Mouse (Mus musculus) kidney, embryonic 16.5 days (tissue): ENCODE measurements at regions not wholly inside any gene's neighbourhood (a gene's known extent, or its start where the extent isn't known, plus 50 kb on each side); places are given as distances from the start of the nearest gene placed in this dataset.
A peak's percentile ranks its signal among the peaks of the same experiment; 100 is the strongest.

Experiments used
- ATAC-seq: fragments of 200-750 bp; cut with Nextera tagmentation; 2 replicates; pipeline ENCODE4 v1.8.0; 2017; ENCODE audit warnings: moderate TSS enrichment; ENCODE audit not compliant: low FRiP score, low TSS enrichment
- H3K27ac ChIP-seq: fragments of 300-500 bp; sonication (generic); 2 replicates; pipeline ENCODE4 v1.5.1; 2014; ENCODE audit warnings: low read length
- H3K27me3 ChIP-seq: fragments of 300-500 bp; sonication (generic); 2 replicates; pipeline ENCODE4 v1.6.1; 2014; ENCODE audit warnings: low read length, control low read depth, mixed read lengths; ENCODE audit not compliant: insufficient read depth
- H3K36me3 ChIP-seq: fragments of 300-500 bp; sonication (generic); 2 replicates; pipeline ENCODE4 v1.6.1; 2014; ENCODE audit warnings: low read length, control low read depth, mixed read lengths; ENCODE audit not compliant: insufficient read depth
- H3K4me1 ChIP-seq: fragments of 300-500 bp; sonication (generic); 2 replicates; pipeline ENCODE4 v1.6.1; 2014; ENCODE audit warnings: low read length, control low read depth, mixed read lengths; ENCODE audit not compliant: insufficient read depth
- H3K4me2 ChIP-seq: fragments of 300-500 bp; sonication (generic); replicated peaks from 2 replicates; pipeline ENCODE4 v1.6.1; 2014; ENCODE audit warnings: low read depth, low read length
- H3K4me3 ChIP-seq: fragments of 300-500 bp; sonication (generic); 2 replicates; pipeline ENCODE4 v1.5.1; 2014; ENCODE audit warnings: mild to moderate bottlenecking, low read length
- H3K9ac ChIP-seq: fragments of 300-500 bp; sonication (generic); replicated peaks from 2 replicates; pipeline ENCODE4 v1.6.1; 2014; ENCODE audit warnings: low read length
- H3K9me3 ChIP-seq: fragments of 300-500 bp; sonication (generic); 2 replicates; pipeline ENCODE4 v1.6.1; 2016; ENCODE audit warnings: low read length, control low read depth
- WGBS: fragments of 180-500 bp; shearing (Covaris S2); extraction: QIAGEN DNeasy Blood & Tissue Kit; methylation state at CpG from one replicate; pipeline ENCODE4 v1.1.7; 2014; 5-methylcytosine and 5-hydroxymethylcytosine counted together

GRCm38 (mm10) chr9:90823574-90824280 is 538.5 kb upstream of the Zic4 start:
- Histone ChIP-seq H3K4me2 (no peak overlapping the region), H3K9me3 (no peaks in the 10 kb centered on the region), H3K4me1 (no peaks in the 10 kb centered on the region), H3K27ac (no peak overlapping the region), H3K27me3 (no peaks in the 10 kb centered on the region), H3K36me3 (no peaks in the 10 kb centered on the region), H3K4me3 (no peak overlapping the region), H3K9ac (no peak overlapping the region)
- WGBS = 81% methylated on average over 4 of the region's 4 CpGs
- 0 out of 2 replicates have a peak, but pooled peaks have one; percentile 9 for ATAC-seq

GRCm38 (mm10) chr9:90827474-90827873 is 534.7 kb upstream of the Zic4 start:
- Histone ChIP-seq H3K4me3 (no peak overlapping the region), H3K27me3 (no peaks in the 10 kb centered on the region), H3K9ac (no peak overlapping the region), H3K4me1 (no peaks in the 10 kb centered on the region), H3K27ac (no peak overlapping the region), H3K9me3 (no peaks in the 10 kb centered on the region), H3K4me2 (no peak overlapping the region), H3K36me3 (no peaks in the 10 kb centered on the region)
- ATAC-seq = no peak
- WGBS = 88% methylated on average over 3 of the region's 3 CpGs

- WGBS = 57% methylated on average over 5 of the region's 5 CpGs
- ATAC-seq = no peak
Measured at GRCm38 (mm10) chr9:90828701-90829100, 533.5 kb upstream of the Zic4 start.

GRCm38 (mm10) chr9:90830704-90831103 is 531.5 kb upstream of the Zic4 start:
- H3K9ac ChIP-seq = no peak overlapping the region
- WGBS = 63% methylated on average over 4 of the region's 4 CpGs
- no peak for ATAC-seq
- H3K27me3 ChIP-seq = no peaks in the 10 kb centered on the region
- H3K36me3 ChIP-seq = no peaks in the 10 kb centered on the region
- no peak overlapping the region for H3K27ac ChIP-seq
- no peak overlapping the region for H3K4me3 ChIP-seq
- H3K4me2 ChIP-seq = no peak overlapping the region
- H3K4me1 ChIP-seq = no peaks in the 10 kb centered on the region
- no peaks in the 10 kb centered on the region for H3K9me3 ChIP-seq

More at GRCm38 (mm10) chr9:90828701-90829100, 533.5 kb upstream of the Zic4 start:
- Histone ChIP-seq H3K4me1 (no peaks in the 10 kb centered on the region), H3K36me3 (no peaks in the 10 kb centered on the region), H3K27me3 (no peaks in the 10 kb centered on the region), H3K9me3 (no peaks in the 10 kb centered on the region), H3K4me3 (no peak overlapping the region), H3K27ac (no peak overlapping the region), H3K9ac (no peak overlapping the region), H3K4me2 (no peak overlapping the region)

- Histone ChIP-seq H3K4me3 (no peak overlapping the region), H3K27ac (no peak overlapping the region), H3K9ac (no peak overlapping the region), H3K36me3 (no peaks in the 10 kb centered on the region), H3K4me2 (no peak overlapping the region), H3K4me1 (no peaks in the 10 kb centered on the region), H3K27me3 (no peaks in the 10 kb centered on the region), H3K9me3 (no peaks in the 10 kb centered on the region)
- WGBS = 11% methylated on average over 3 of the region's 3 CpGs
- ATAC-seq = no peak
Measured at GRCm38 (mm10) chr9:90833743-90834539, 528.3 kb upstream of the Zic4 start.

GRCm38 (mm10) chr9:90838184-90838926 is 523.9 kb upstream of the Zic4 start:
- Histone ChIP-seq H3K4me2 (no peak overlapping the region), H3K9me3 (no peaks in the 10 kb centered on the region), H3K4me1 (no peaks in the 10 kb centered on the region), H3K4me3 (no peak overlapping the region), H3K9ac (no peak overlapping the region), H3K36me3 (no peaks in the 10 kb centered on the region), H3K27ac (no peak overlapping the region), H3K27me3 (no peaks in the 10 kb centered on the region)
- 82% methylated on average over 6 of the region's 6 CpGs for WGBS
- no peak for ATAC-seq

GRCm38 (mm10) chr9:90851044-90851443 is 511.2 kb upstream of the Zic4 start:
- WGBS = 87% methylated on average over 5 of the region's 5 CpGs
- Histone ChIP-seq H3K36me3 (no peaks in the 10 kb centered on the region), H3K4me1 (no peaks in the 10 kb centered on the region), H3K27ac (no peak overlapping the region), H3K4me2 (no peak overlapping the region), H3K9ac (no peak overlapping the region), H3K27me3 (no peaks in the 10 kb centered on the region), H3K4me3 (no peak overlapping the region), H3K9me3 (no peaks in the 10 kb centered on the region)
- ATAC-seq = no peak

GRCm38 (mm10) chr9:90871636-90872035 is 490.6 kb upstream of the Zic4 start:
- H3K4me3 ChIP-seq = no peak overlapping the region
- H3K27me3 ChIP-seq = no peaks in the 10 kb centered on the region
- no peak overlapping the region for H3K4me2 ChIP-seq
- H3K27ac ChIP-seq = no peak overlapping the region
- H3K9ac ChIP-seq = no peak overlapping the region
- ATAC-seq = no peak
- H3K9me3 ChIP-seq = no peaks in the 10 kb centered on the region
- H3K36me3 ChIP-seq = no peaks in the 10 kb centered on the region
- WGBS = 87% methylated on average over 5 of the region's 5 CpGs
- no peaks in the 10 kb centered on the region for H3K4me1 ChIP-seq

GRCm38 (mm10) chr9:90884467-90884866 is 477.7 kb upstream of the Zic4 start:
- no peak overlapping the region for H3K4me3 ChIP-seq
- no peaks in the 10 kb centered on the region for H3K9me3 ChIP-seq
- 83% methylated on average over 1 of the region's 1 CpGs for WGBS
- 0 out of 2 replicates have a peak, but pooled peaks have one; percentile 51 for ATAC-seq
- no peaks in the 10 kb centered on the region for H3K36me3 ChIP-seq
- no peak overlapping the region for H3K4me2 ChIP-seq
- no peak overlapping the region for H3K9ac ChIP-seq
- no peak overlapping the region for H3K27ac ChIP-seq
- no peaks in the 10 kb centered on the region for H3K27me3 ChIP-seq
- no peaks in the 10 kb centered on the region for H3K4me1 ChIP-seq
